Mouse (Mus musculus) CH12.LX (cell line): ENCODE results near the gene Acsl3. TPM values are rescaled to one million over a fixed set of nuclear protein-coding genes. Genes with fewer than 3 reads are reported as not detected.

Source experiments
- DNase-seq: peaks from one replicate; pipeline ENCODE4 v3.0.0-alpha.2; 2013; ENCODE audit errors: extremely low read depth
- H3K27ac ChIP-seq: 2 replicates; pipeline ENCODE4 v1.5.1; 2012; ENCODE audit warnings: low read depth, mild to moderate bottlenecking, control low read depth, moderate library complexity; ENCODE audit not compliant: insufficient read depth
- H3K27me3 ChIP-seq: replicated peaks from 2 replicates; pipeline ENCODE3; 2012; ENCODE audit warnings: inconsistent platforms
- H3K36me3 ChIP-seq, 2 experiments: replicated peaks in 1 of 2; 2 replicates each; pipeline versions ENCODE3 to v1.6.1; 2012; ENCODE audit warnings: inconsistent platforms in 1 of 2, low read length in 1 of 2, mild to moderate bottlenecking in 1 of 2, mixed read lengths in 1 of 2, moderate library complexity in 1 of 2; ENCODE audit not compliant: control insufficient read depth in 1 of 2, insufficient read depth in 1 of 2
- H3K4me1 ChIP-seq, 2 experiments: 2 replicates each; pipeline ENCODE4 v1.6.1; 2012; ENCODE audit warnings: inconsistent platforms in 1 of 2, moderate library complexity in 1 of 2; ENCODE audit not compliant: insufficient read depth in 2 of 2, control insufficient read depth in 1 of 2
- H3K4me2 ChIP-seq: 2 replicates; pipeline ENCODE4 v1.6.1; 2012; ENCODE audit warnings: low read depth, mild to moderate bottlenecking, control low read depth; ENCODE audit not compliant: poor library complexity, insufficient read depth, severe bottlenecking
- H3K4me3 ChIP-seq, 3 experiments: fragments of 150-350 bp in 1 of 3; sonication (generic) in 1 of 3; replicated peaks in 1 of 3; 2 replicates each; pipeline versions ENCODE3 to v1.5.1; 2011 to 2012; ENCODE audit warnings: low read depth in 2 of 3, low read length in 2 of 3, mild to moderate bottlenecking in 2 of 3, moderate library complexity in 2 of 3, control low read depth in 1 of 3, improper control_type of control experiment in 1 of 3, inconsistent platforms in 1 of 3, mixed read lengths in 1 of 3; ENCODE audit not compliant: poor library complexity in 1 of 3
- H3K79me2 ChIP-seq: replicated peaks from 2 replicates; pipeline ENCODE4 v1.6.1; 2012; ENCODE audit warnings: mild to moderate bottlenecking, moderate library complexity; ENCODE audit not compliant: control insufficient read depth, poor library complexity, insufficient read depth, severe bottlenecking; ENCODE audit errors: extremely low read depth
- H3K9ac ChIP-seq: 2 replicates; pipeline ENCODE4 v1.6.1; 2012; ENCODE audit warnings: low read depth, mild to moderate bottlenecking, control low read depth, moderate library complexity; ENCODE audit not compliant: insufficient read depth
- H3K9me3 ChIP-seq: replicated peaks from 2 replicates; pipeline ENCODE3; 2012; ENCODE audit warnings: low read length, inconsistent platforms, mixed read lengths
- BHLHE40 ChIP-seq: IDR thresholded peaks from 2 replicates; pipeline ENCODE4 v1.6.1; 2011; ENCODE audit warnings: mild to moderate bottlenecking, low read depth, low read length, improper control_type of control experiment
- CHD1 ChIP-seq: IDR thresholded peaks from 2 replicates; pipeline ENCODE4 v1.6.1; 2012; ENCODE audit warnings: low read depth, low read length, improper control_type of control experiment, inconsistent platforms
- CTCF ChIP-seq, 2 experiments: IDR thresholded peaks in 1 of 2; conservative IDR thresholded peaks in 1 of 2; 2 replicates each; pipeline ENCODE4 v1.5.1; 2011 to 2012; ENCODE audit warnings: low read depth in 2 of 2, low read length in 2 of 2, improper control_type of control experiment in 1 of 2, inconsistent platforms in 1 of 2, mild to moderate bottlenecking in 1 of 2, moderate library complexity in 1 of 2
- ETS1 ChIP-seq: conservative IDR thresholded peaks from 2 replicates; pipeline ENCODE4 v1.6.1; 2012; ENCODE audit warnings: low read depth, mild to moderate bottlenecking, inconsistent platforms, low read length, improper control_type of control experiment, moderate library complexity
- IRF4 ChIP-seq: IDR thresholded peaks from 2 replicates; pipeline ENCODE4 v1.6.1; 2014; ENCODE audit warnings: low read depth, mild to moderate bottlenecking, inconsistent platforms, low read length, improper control_type of control experiment
- JUN ChIP-seq: IDR thresholded peaks from 2 replicates; pipeline ENCODE4 v1.6.1; 2011; ENCODE audit warnings: low read depth, mild to moderate bottlenecking, low read length, improper control_type of control experiment, moderate library complexity; ENCODE audit not compliant: insufficient read depth
- JUND ChIP-seq: conservative IDR thresholded peaks from 2 replicates; pipeline ENCODE4 v1.6.1; 2011; ENCODE audit warnings: low read depth, low read length, improper control_type of control experiment
- MAFK ChIP-seq: IDR thresholded peaks from 2 replicates; pipeline ENCODE4 v1.6.1; 2011; ENCODE audit warnings: low read length, improper control_type of control experiment; ENCODE audit not compliant: insufficient replicate concordance
- MAZ ChIP-seq: IDR thresholded peaks from 2 replicates; pipeline ENCODE4 v1.6.1; 2012; ENCODE audit warnings: low read depth, mild to moderate bottlenecking, inconsistent platforms, low read length, improper control_type of control experiment, moderate library complexity
- MEF2A ChIP-seq: IDR thresholded peaks from 2 replicates; pipeline ENCODE4 v1.6.1; 2014; ENCODE audit warnings: low read depth, mild to moderate bottlenecking, inconsistent platforms, low read length, improper control_type of control experiment, borderline replicate concordance
- MXI1 ChIP-seq: IDR thresholded peaks from 2 replicates; pipeline ENCODE4 v1.6.1; 2011; ENCODE audit warnings: mild to moderate bottlenecking, low read depth, low read length, improper control_type of control experiment
- PAX5 ChIP-seq: IDR thresholded peaks from 2 replicates; pipeline ENCODE4 v1.6.1; 2012; ENCODE audit warnings: low read length, inconsistent platforms, mixed read lengths
- POLR2A ChIP-seq: IDR thresholded peaks from 2 replicates; pipeline ENCODE4 v1.6.1; 2011; ENCODE audit warnings: low read depth, mild to moderate bottlenecking, improper control_type of control experiment, low read length
- POLR2AphosphoS2 ChIP-seq: IDR thresholded peaks from 2 replicates; pipeline ENCODE4 v1.6.1; 2011; ENCODE audit warnings: low read depth, low read length, improper control_type of control experiment
- RAD21 ChIP-seq: IDR thresholded peaks from 2 replicates; pipeline ENCODE4 v1.6.1; 2011; ENCODE audit warnings: low read depth, mild to moderate bottlenecking, low read length, improper control_type of control experiment, moderate library complexity
- RCOR1 ChIP-seq: conservative IDR thresholded peaks from 2 replicates; pipeline ENCODE4 v1.6.1; 2012; ENCODE audit warnings: low read depth, mild to moderate bottlenecking, inconsistent platforms, low read length, improper control_type of control experiment
- SMC3 ChIP-seq: IDR thresholded peaks from 2 replicates; pipeline ENCODE4 v1.6.1; 2011; ENCODE audit warnings: low read depth, low read length, improper control_type of control experiment
- TBP ChIP-seq: conservative IDR thresholded peaks from 2 replicates; pipeline ENCODE4 v1.6.1; 2011; ENCODE audit warnings: low read depth, low read length, improper control_type of control experiment
- TCF12 ChIP-seq: IDR thresholded peaks from 2 replicates; pipeline ENCODE4 v1.6.1; 2014; ENCODE audit warnings: low read depth, mild to moderate bottlenecking, inconsistent platforms, low read length, improper control_type of control experiment
- ZC3H11A ChIP-seq: IDR thresholded peaks from 2 replicates; pipeline ENCODE4 v1.6.1; 2012; ENCODE audit warnings: low read depth, mild to moderate bottlenecking, inconsistent platforms, low read length, improper control_type of control experiment
- ZKSCAN1 ChIP-seq: IDR thresholded peaks from 2 replicates; pipeline ENCODE4 v1.6.1; 2012; ENCODE audit warnings: low read depth, inconsistent platforms, low read length, improper control_type of control experiment, borderline replicate concordance
- ZMIZ1 ChIP-seq: IDR thresholded peaks from 2 replicates; pipeline ENCODE4 v1.6.1; 2012; ENCODE audit warnings: low read depth, mild to moderate bottlenecking, inconsistent platforms, low read length, improper control_type of control experiment
- dilution Hi-C: fragments of 300-500 bp; cut with MboI; formaldehyde crosslinking; loops from 2 replicates; pipeline ENCODE4 v1.14.3; 2020; ENCODE audit warnings: low sequenced_read_pairs; ENCODE audit not compliant: extremely low pct_unique_long_range_greater_than_20kb, extremely low pct_ligation_motif_present
- in situ Hi-C: fragments of 300-500 bp; cut with MboI; formaldehyde crosslinking; loops from 3 replicates; pipeline ENCODE4 v1.14.3; 2019; ENCODE audit warnings: low sequenced_read_pairs, low pct_ligation_motif_present, low pct_unique_long_range_greater_than_20kb, mixed read lengths
- polyA plus RNA-seq: library from polyadenylated mRNA; unstranded; fragments of >175 nt; gene quantifications from 2 replicates; pipeline ENCODE4 v1.2.1, GENCODE M21; 2012; ENCODE audit warnings: low read depth; ENCODE audit not compliant: insufficient read length
- total RNA-seq, 2 experiments: library from RNA; depleted of rRNA; stranded (reverse); fragments of 300-350 nt in 1 of 2; fragments of >200 nt in 1 of 2; gene quantifications; 2 replicates each; pipeline ENCODE4 v1.2.3; 2012 to 2014

The Acsl3 gene
- total and polyA plus RNA-seq, 3 experiments = 19.0 to 57.5 (median 25.3) TPM

GRCm38 (mm10) chr1:78688149-78688548 is 30.5 kb downstream of the Acsl3 start:
- dilution Hi-C loops = no loop called here
- no peaks in the 10 kb centered on the region for H3K79me2 ChIP-seq
- H3K27ac ChIP-seq = no peak overlapping the region
- in situ Hi-C loops = loop anchor here (5.0 kb wide), 1 partner anchor 156 kb away; no protein-coding TSS in a partner anchor
- H3K4me3 ChIP-seq = no peak overlapping the region
- H3K27me3 ChIP-seq = no peaks in the 10 kb centered on the region
- peaks cover 0 to 21% of the 10 kb centered on the region in 2 experiments; a peak in 2 of 4 replicates for H3K4me1 ChIP-seq
- peaks cover 4 to 34% of the 10 kb centered on the region in 2 experiments for H3K36me3 ChIP-seq
- peak; percentile 25 for TF ChIP-seq RAD21
- TF ChIP-seq JUN = no peak
- TF ChIP-seq CTCF (conservative IDR thresholded peaks at IDR 0.05 in 1 of 2, IDR thresholded peaks at IDR 0.05 in 1 of 2; ENCODE audit: low read depth in 2 of 2, low read length in 2 of 2) = peak in 1 of 2 experiments; percentile 43; a peak in 2 of 4 replicates
- no peak overlapping the region for H3K9ac ChIP-seq
- no peaks in the 10 kb centered on the region for H3K9me3 ChIP-seq
- no peak for DNase-seq
- no peak overlapping the region for H3K4me2 ChIP-seq

GRCm38 (mm10) chr1:78694503-78695258 is 37.1 kb downstream of the Acsl3 start:
- Histone ChIP-seq H3K4me1 (peaks cover 0 to 17% of the 10 kb centered on the region in 2 experiments; a peak in 2 of 4 replicates), H3K79me2 (no peaks in the 10 kb centered on the region), H3K27me3 (no peaks in the 10 kb centered on the region), H3K4me2 (no peak overlapping the region), H3K4me3 (no peak overlapping the region), H3K9ac (no peak overlapping the region), H3K36me3 (peaks cover 17 to 79% of the 10 kb centered on the region in 2 experiments), H3K9me3 (no peaks in the 10 kb centered on the region), H3K27ac (no peak overlapping the region)
- no peak for DNase-seq
- dilution Hi-C loops (no loop called here), in situ Hi-C loops (no loop called here)
- TF ChIP-seq SMC3 (no peak), RCOR1 (no peak), TBP (no peak), MEF2A (no peak), ETS1 (no peak)

- dilution Hi-C loops = no loop called here
These were observed 38.7 kb downstream of the Acsl3 start for GRCm38 (mm10) chr1:78696305-78696704.

More at GRCm38 (mm10) chr1:78696305-78696704, 38.7 kb downstream of the Acsl3 start:
- TF ChIP-seq MAZ = no peak
- TF ChIP-seq MXI1 = no peak
- no peak for TF ChIP-seq POLR2A
- no peak for TF ChIP-seq JUND
- no peak for TF ChIP-seq ZC3H11A
- no peak for TF ChIP-seq BHLHE40
- no peak for TF ChIP-seq POLR2AphosphoS2
- TF ChIP-seq PAX5 = no peak
- no peak for TF ChIP-seq MEF2A
- no peak for TF ChIP-seq SMC3
- TF ChIP-seq CHD1 = no peak
- TF ChIP-seq MAFK = no peak
- TF ChIP-seq IRF4 = no peak
- TF ChIP-seq ZKSCAN1 = no peak
- no peak for TF ChIP-seq TCF12
- TF ChIP-seq ZMIZ1 = no peak
- Histone ChIP-seq H3K27me3 (no peaks in the 10 kb centered on the region), H3K9me3 (no peaks in the 10 kb centered on the region), H3K4me3 (no peak overlapping the region), H3K27ac (no peak overlapping the region), H3K4me2 (no peak overlapping the region), H3K79me2 (no peaks in the 10 kb centered on the region), H3K9ac (no peak overlapping the region), H3K36me3 (peaks cover 16 to 75% of the 10 kb centered on the region in 2 experiments), H3K4me1 (peaks cover 0 to 11% of the 10 kb centered on the region in 2 experiments; a peak in 2 of 4 replicates)
- no peak for DNase-seq
- in situ Hi-C loops = no loop called here
